Comparison of ENCODE assay signal across 14 mouse cellular contexts in the genomic region with DNA sequence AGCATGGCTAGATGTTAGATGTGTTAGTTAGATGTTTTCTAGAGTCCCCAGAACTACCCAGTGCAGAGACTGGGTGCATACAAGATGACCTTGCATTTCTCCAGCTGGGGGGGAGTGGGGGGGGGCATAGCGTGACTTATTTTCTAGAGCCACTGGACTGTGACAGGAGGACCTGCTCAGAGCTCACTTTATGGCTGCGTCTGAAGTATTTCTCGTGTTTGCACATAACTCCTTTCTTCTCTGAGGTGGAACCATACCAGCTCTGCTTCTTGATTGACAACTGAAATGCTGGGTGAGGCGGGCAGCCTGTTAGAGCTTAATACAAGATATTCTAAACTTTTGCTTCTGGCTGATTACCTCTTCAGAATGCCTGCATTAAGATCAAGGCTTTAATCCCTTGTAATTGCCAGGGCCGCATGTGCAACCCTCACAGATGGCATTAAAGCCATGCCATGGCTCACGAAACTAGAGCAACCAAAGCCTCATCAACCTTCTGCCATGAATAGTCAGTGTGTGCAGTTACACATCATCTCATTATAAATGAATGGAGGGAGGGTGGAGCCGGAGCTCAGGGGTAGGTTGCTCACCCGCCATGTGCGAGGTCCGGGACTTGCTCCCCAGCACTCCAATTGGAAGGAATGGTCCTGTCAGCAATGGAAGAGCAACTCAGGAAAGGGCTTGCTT.
DNase-seq lines count a peak whose midpoint lies in the region; ATAC-seq lines count a peak whose summit lies in the region.
"Had no signal": no experiment of that assay in that cellular context is flagged by ENCODE, and none has a peak within 500 bp of the region (broad histone marks: within the 10 kb centered on the region; RNA-seq: fewer than 3 reads in every experiment).

No protein-coding gene starts in this region.

- H3K36me3 ChIP-seq in hindbrain, embryonic 15.5 days, result no peaks in the 10 kb centered on the region
- no peaks in the 10 kb centered on the region for H3K36me3 ChIP-seq in hindbrain, embryonic 11.5 days (ENCODE audit: control insufficient read depth, insufficient read depth, low read length)
- no peaks in the 10 kb centered on the region for H3K36me3 ChIP-seq in forebrain, embryonic 11.5 days (ENCODE audit: control insufficient read depth, insufficient read depth, low read length)
- H3K36me3 ChIP-seq: neural tube, embryonic 12.5 days had no signal

- DNase-seq in hindbrain, embryonic 11.5 days (ENCODE audit: low spot score), result no peak
- DNase-seq in Muller cell, postnatal 12 days (ENCODE audit: inconsistent ontology term), result peak; percentile 83
- DNase-seq in forebrain, embryonic 11.5 days (ENCODE audit: low spot score), result peak; percentile 80
- peak; percentile 35 for DNase-seq in kidney, postnatal 10 days
- no peak for DNase-seq in spleen, adult 18-20 months
- DNase-seq in heart, postnatal 36 days, result no peak
- DNase-seq in gastrocnemius, postnatal 25 days, result no peak
- DNase-seq: cerebellum, adult 9-10 months; heart, adult 2 months; lung, embryonic 14.5 days; right cerebral cortex, postnatal 14 days; thymus, adult 2 months had no signal

- H3K9me3 ChIP-seq in hindbrain, embryonic 15.5 days, result no peaks in the 10 kb centered on the region
- H3K9me3 ChIP-seq in hindbrain, embryonic 11.5 days (ENCODE audit: control insufficient read depth, low read length), result no peaks in the 10 kb centered on the region
- H3K9me3 ChIP-seq in forebrain, embryonic 11.5 days (ENCODE audit: control insufficient read depth, low read length), result no peaks in the 10 kb centered on the region
- H3K9me3 ChIP-seq: neural tube, embryonic 12.5 days had no signal

- H3K27me3 ChIP-seq in hindbrain, embryonic 15.5 days, result no peaks in the 10 kb centered on the region
- no peaks in the 10 kb centered on the region; the same call in 1 of the 2 replicates for H3K27me3 ChIP-seq in hindbrain, embryonic 11.5 days (ENCODE audit: control insufficient read depth, insufficient read depth, low read length)
- peaks cover 69% of the 10 kb centered on the region for H3K27me3 ChIP-seq in forebrain, embryonic 11.5 days (ENCODE audit: control insufficient read depth, insufficient read depth, low read length)
- H3K27me3 ChIP-seq: neural tube, embryonic 12.5 days had no signal

- no peak overlapping the region for H3K27ac ChIP-seq in hindbrain, embryonic 15.5 days (replicated peaks)
- no peak overlapping the region for H3K27ac ChIP-seq in hindbrain, embryonic 11.5 days (ENCODE audit: low read depth, low read length)
- no peak overlapping the region for H3K27ac ChIP-seq in forebrain, embryonic 11.5 days (ENCODE audit: low read depth, low read length)
- H3K27ac ChIP-seq: heart, adult 2 months; neural tube, embryonic 12.5 days had no signal

- intact Hi-C loops in heart, postnatal 36 days (cut with DNase I), result no loop called here

- no peak overlapping the region for H3K9ac ChIP-seq in hindbrain, embryonic 15.5 days
- no peak overlapping the region for H3K9ac ChIP-seq in hindbrain, embryonic 11.5 days (ENCODE audit: low read depth, low read length)
- no peak overlapping the region for H3K9ac ChIP-seq in forebrain, embryonic 11.5 days (ENCODE audit: low read length)
- H3K9ac ChIP-seq: lung, embryonic 14.5 days; neural tube, embryonic 12.5 days had no signal

- H3K4me2 ChIP-seq in hindbrain, embryonic 15.5 days, result no peak overlapping the region
- no peak overlapping the region for H3K4me2 ChIP-seq in hindbrain, embryonic 11.5 days (replicated peaks; ENCODE audit: low read depth, low read length)
- H3K4me2 ChIP-seq in forebrain, embryonic 11.5 days (ENCODE audit: low read depth, low read length, severe bottlenecking), result no peak overlapping the region
- H3K4me2 ChIP-seq: lung, embryonic 14.5 days; neural tube, embryonic 12.5 days had no signal

- 0 out of 2 replicates have a peak, but pooled peaks have one; percentile 27 for ATAC-seq in hindbrain, embryonic 15.5 days (ENCODE audit: low FRiP score, low read depth)
- no peak; the same call in 1 of the 2 replicates for ATAC-seq in hindbrain, embryonic 11.5 days (ENCODE audit: low FRiP score)
- ATAC-seq in forebrain, embryonic 11.5 days (replicated peaks; ENCODE audit: low FRiP score), result peak; percentile 92

- H3K4me1 ChIP-seq in hindbrain, embryonic 15.5 days (replicated peaks), result peaks cover 15% of the 10 kb centered on the region; the same call in 1 of the 2 replicates
- no peaks in the 10 kb centered on the region for H3K4me1 ChIP-seq in hindbrain, embryonic 11.5 days (replicated peaks; ENCODE audit: control insufficient read depth, insufficient read depth, low read length)
- H3K4me1 ChIP-seq in forebrain, embryonic 11.5 days (replicated peaks; ENCODE audit: control insufficient read depth, insufficient read depth, low read length), result peaks cover 10% of the 10 kb centered on the region

- 53% methylated on average over 10 of the region's 10 CpGs for WGBS in hindbrain, embryonic 15.5 days
- 59% methylated on average over 10 of the region's 10 CpGs for WGBS in hindbrain, embryonic 11.5 days
- 19% methylated on average over 10 of the region's 10 CpGs for WGBS in forebrain, embryonic 11.5 days

- H3K4me3 ChIP-seq in hindbrain, embryonic 15.5 days, result no peak overlapping the region
- no peak overlapping the region for H3K4me3 ChIP-seq in hindbrain, embryonic 11.5 days (ENCODE audit: low read depth, low read length)
- no peak overlapping the region for H3K4me3 ChIP-seq in forebrain, embryonic 11.5 days (ENCODE audit: low read depth, low read length)
- H3K4me3 ChIP-seq: heart, adult 2 months; neural tube, embryonic 12.5 days had no signal

Comparison
In these comparisons a context has a peak if more than half of its experiments do, and no peak if none do; other contexts are left out.
1. DNase-seq: peak in Muller cell, postnatal 12 days (single experiment), forebrain, embryonic 11.5 days (single experiment) and kidney, postnatal 10 days (single experiment); none in hindbrain, embryonic 11.5 days (single experiment), spleen, adult 18-20 months (0 of 2), heart, postnatal 36 days (0 of 2) and gastrocnemius, postnatal 25 days (single experiment).